Mouse (Mus musculus): ENCODE results near the gene Baiap2l2.

Baiap2l2 gene

DNA sequence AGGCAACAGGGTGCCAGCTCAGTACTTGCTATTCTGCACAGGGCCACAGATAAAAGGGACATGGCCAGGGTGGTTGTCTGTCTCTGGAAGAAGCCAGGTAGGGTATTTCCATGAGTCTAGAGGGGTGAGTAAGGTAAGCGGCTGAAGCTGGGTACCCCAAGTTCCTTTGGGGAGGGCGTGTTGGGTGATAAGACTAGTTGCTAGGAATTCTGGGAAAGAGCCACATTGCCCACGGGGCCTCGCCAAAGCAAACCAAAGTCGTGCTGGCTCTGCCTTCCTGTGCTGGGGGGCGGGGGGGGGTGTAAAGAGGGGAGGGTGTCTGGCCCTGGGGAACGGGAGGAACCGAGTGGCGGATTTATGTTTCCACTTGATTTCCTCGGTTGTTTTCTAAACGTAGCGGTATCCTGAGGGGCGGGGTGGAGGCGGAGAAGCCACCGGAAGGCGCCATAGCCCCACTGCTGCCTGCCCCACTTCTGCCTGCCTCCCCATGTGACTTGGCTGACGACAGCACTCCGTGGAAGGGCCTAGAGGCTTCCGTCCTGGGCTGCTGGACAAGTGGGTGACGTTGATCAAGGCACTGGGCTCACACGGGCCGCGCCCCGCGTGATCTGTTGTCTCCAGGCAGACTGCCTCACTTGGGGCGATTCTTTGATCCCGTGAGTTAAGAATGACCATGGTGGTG, 76.4 kb downstream of the Baiap2l2 start:
- DNase-seq = no peak

DNA sequence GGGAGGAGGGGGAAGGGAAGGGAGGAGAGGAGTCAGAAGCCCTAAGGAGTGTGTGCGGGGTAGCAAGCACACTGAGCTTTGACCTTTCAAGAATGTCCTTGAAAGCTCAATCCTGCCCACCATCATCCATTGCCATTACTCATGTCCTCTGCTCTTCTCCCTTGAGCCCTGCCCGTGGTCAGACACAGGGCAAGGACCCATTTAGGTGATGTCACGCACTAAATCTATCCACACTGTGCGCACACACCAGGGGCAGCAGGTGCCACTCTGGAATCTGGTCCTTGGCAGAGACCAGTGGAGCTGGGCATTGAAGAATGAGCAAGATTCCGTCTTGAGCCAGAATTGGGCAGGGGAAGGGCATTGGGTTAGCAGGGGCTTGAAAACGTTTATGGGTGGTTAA, 77.1 kb downstream of the Baiap2l2 start:
- no peak for DNase-seq

Measured in cerebellum, adult 11-12 months (tissue).